Mouse (Mus musculus) olfactory bulb, adult 2 months (tissue): ENCODE measurements around the gene Rap1gap. TPM values are rescaled to one million over a fixed set of nuclear protein-coding genes. Genes with fewer than 3 reads are reported as not detected.

Experiments used
- H3K27ac ChIP-seq: fragments of 200-500 bp; 2 replicates; pipeline ENCODE4 v1.5.1; 2012; ENCODE audit warnings: low read depth, low read length; ENCODE audit not compliant: insufficient read depth
- H3K4me1 ChIP-seq: fragments of 200-500 bp; 2 replicates; pipeline ENCODE4 v1.6.1; 2012; ENCODE audit warnings: low read length; ENCODE audit not compliant: control insufficient read depth, insufficient read depth
- H3K4me3 ChIP-seq: fragments of 200-500 bp; 2 replicates; pipeline ENCODE4 v1.5.1; 2012; ENCODE audit warnings: mild to moderate bottlenecking, low read depth, low read length, moderate library complexity; ENCODE audit not compliant: insufficient read depth
- CTCF ChIP-seq: fragments of 200-500 bp; IDR thresholded peaks from 2 replicates; pipeline ENCODE4 v1.5.1; 2012; ENCODE audit warnings: low read depth, mild to moderate bottlenecking, low read length, moderate library complexity; ENCODE audit not compliant: insufficient read depth
- POLR2A ChIP-seq: fragments of 200-500 bp; IDR thresholded peaks from 2 replicates; pipeline ENCODE4 v1.6.1; 2012; ENCODE audit warnings: mild to moderate bottlenecking, low read depth, low read length, moderate library complexity; ENCODE audit not compliant: insufficient read depth
- WGBS: fragments of 180-500 bp; shearing (Covaris S2); methylation state at CpG from one replicate; pipeline ENCODE4 v1.1.7; 2018; 5-methylcytosine and 5-hydroxymethylcytosine counted together
- polyA plus RNA-seq: library from polyadenylated mRNA; stranded (reverse); fragments of >200 nt; gene quantifications from 2 replicates; pipeline ENCODE4 v1.2.4, GENCODE M21; 2012; ENCODE audit warnings: low replicate concordance; ENCODE audit not compliant: missing spikeins, insufficient read depth, insufficient read length

The Rap1gap gene
- polyA plus RNA-seq, 1 experiment, result not detected

- 5% methylated on average over 52 of the region's 52 CpGs for WGBS
- H3K4me1 ChIP-seq, result peaks cover 74% of the 10 kb centered on the region
- TF ChIP-seq POLR2A, result no peak
- TF ChIP-seq CTCF, result no peak
- H3K27ac ChIP-seq, result no peak overlapping the region; the same call in 1 of the 2 replicates
- peak overlapping the region; percentile 46 for H3K4me3 ChIP-seq
These were observed 17.0 kb downstream of the Rap1gap start for GRCm38 (mm10) chr4:137681408-137682104.

DNA sequence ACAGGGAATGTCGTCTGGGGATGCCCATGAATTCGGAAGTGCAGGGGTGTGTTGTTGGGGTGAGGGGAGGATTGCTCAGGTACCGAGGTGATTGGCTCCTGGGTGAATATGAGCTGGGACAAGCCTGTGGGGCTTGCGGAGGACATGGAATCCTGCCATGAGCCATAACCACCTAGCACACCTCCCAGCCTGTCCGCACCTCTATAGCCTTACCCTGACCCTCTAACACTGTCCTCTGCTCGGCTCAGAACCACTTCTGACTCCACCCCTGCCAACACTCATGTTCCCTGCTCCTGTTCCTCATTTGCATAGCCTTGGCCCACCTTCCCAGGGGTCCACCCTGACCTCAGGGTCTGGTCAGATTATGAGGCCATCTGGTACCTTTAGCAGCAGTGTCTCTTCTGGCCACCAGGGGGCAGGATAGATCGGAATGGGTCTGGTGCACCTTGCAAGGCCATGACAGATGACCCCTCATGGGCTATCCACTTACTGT lies 18.5 kb downstream of the Rap1gap start:
- Histone ChIP-seq H3K27ac (no peak overlapping the region), H3K4me1 (peaks cover 68% of the 10 kb centered on the region), H3K4me3 (no peak overlapping the region)
- TF ChIP-seq POLR2A (no peak), CTCF (peak; percentile 66; the same call in 1 of the 2 replicates)
- 52% methylated on average over 7 of the region's 7 CpGs for WGBS

GRCm38 (mm10) chr4:137684830-137685343 lies 20.4 kb downstream of the Rap1gap start:
- WGBS, result 76% methylated on average over 9 of the region's 9 CpGs
- no peak for TF ChIP-seq POLR2A
- no peak for TF ChIP-seq CTCF
- Histone ChIP-seq H3K27ac (no peak overlapping the region), H3K4me3 (no peak overlapping the region), H3K4me1 (peaks cover 65% of the 10 kb centered on the region)

GRCm38 (mm10) chr4:137686303-137686702 lies 21.8 kb downstream of the Rap1gap start:
- TF ChIP-seq CTCF (no peak), POLR2A (no peak)
- Histone ChIP-seq H3K4me1 (peaks cover 51% of the 10 kb centered on the region), H3K4me3 (no peak overlapping the region), H3K27ac (no peak overlapping the region)
- 45% methylated on average over 5 of the region's 5 CpGs for WGBS

DNA sequence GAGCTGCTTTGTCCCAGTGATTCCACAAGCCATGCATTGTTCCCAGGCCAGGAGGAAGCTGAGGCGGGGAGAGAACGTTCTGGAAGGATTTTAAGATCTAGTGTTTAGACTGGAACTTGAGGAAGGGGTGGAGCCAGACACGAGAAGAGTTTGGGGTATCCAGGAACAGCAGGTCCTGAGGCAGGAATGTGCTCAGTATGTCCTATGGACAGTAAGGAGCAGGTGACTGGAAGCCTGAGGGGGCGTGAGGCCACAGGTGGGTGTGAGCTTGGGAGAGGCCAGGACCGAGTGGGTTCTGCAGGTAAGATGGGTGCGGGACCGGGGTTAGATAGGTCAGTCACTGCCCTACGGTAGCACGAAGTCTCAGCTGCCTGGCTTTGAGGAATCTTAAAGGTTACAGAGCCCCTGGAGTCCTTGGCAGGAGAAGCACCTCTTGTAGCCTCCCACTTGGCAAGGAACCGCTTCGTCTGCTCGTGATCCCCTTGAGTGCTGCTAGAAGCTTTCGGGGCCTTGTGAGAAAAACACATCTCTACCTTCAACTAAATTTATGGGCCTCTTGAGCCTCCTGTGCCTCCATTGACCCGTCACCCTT lies 22.8 kb downstream of the Rap1gap start:
- 73% methylated on average over 14 of the region's 14 CpGs for WGBS
- Histone ChIP-seq H3K4me1 (peaks cover 49% of the 10 kb centered on the region), H3K27ac (no peak overlapping the region), H3K4me3 (no peak overlapping the region)
- TF ChIP-seq POLR2A (no peak), CTCF (no peak)

- H3K27ac ChIP-seq, result no peak overlapping the region
- WGBS, result 55% methylated on average over 10 of the region's 10 CpGs
- peaks cover 25% of the 10 kb centered on the region for H3K4me1 ChIP-seq
- no peak overlapping the region for H3K4me3 ChIP-seq
- no peak for TF ChIP-seq POLR2A
These were observed 27.8 kb downstream of the Rap1gap start for GRCm38 (mm10) chr4:137692107-137692902.

- 86% methylated on average over 8 of the region's 8 CpGs for WGBS
- Histone ChIP-seq H3K4me3 (no peak overlapping the region), H3K27ac (no peak overlapping the region), H3K4me1 (peaks cover 46% of the 10 kb centered on the region)
- no peak for TF ChIP-seq CTCF
- TF ChIP-seq POLR2A, result no peak
These were observed 30.8 kb downstream of the Rap1gap start for GRCm38 (mm10) chr4:137695300-137695699.

DNA sequence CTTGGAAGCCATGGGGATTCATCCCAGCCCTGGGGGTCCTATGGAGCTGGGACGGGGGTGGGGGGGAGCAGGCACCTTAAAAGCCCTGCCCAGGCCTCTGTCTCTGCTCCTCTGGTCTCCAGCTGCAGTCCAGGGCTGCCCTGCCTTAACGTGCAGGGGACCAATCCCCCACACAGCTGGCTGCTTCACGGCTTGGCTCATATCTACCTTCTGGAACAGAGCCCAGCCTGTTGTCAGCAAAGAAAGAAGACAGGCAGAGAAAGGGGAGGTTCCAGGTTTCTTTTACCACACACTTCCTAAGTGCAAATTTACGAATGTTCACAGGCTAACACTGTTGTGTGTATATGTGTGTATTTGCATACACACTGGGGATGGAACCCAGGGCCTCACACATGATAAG lies 31.4 kb downstream of the Rap1gap start:
- no peak overlapping the region for H3K4me3 ChIP-seq
- no peak overlapping the region for H3K27ac ChIP-seq
- no peak for TF ChIP-seq CTCF
- H3K4me1 ChIP-seq, result peaks cover 51% of the 10 kb centered on the region
- WGBS, result 15% methylated on average over 4 of the region's 4 CpGs
